Mouse (Mus musculus) midbrain, embryonic 14.5 days (tissue): ENCODE data around the gene Ephb4. TPM values are rescaled to one million over a fixed set of nuclear protein-coding genes. Genes with fewer than 3 reads are reported as not detected.

Experiments
- ATAC-seq: fragments of 200-750 bp; cut with Nextera tagmentation; 2 replicates; pipeline ENCODE4 v1.8.0; 2017; ENCODE audit warnings: moderate number of reproducible peaks, moderate library complexity; ENCODE audit not compliant: low FRiP score, low TSS enrichment
- DNase-seq: peaks from one replicate; pipeline ENCODE4 v3.0.0-alpha.2; 2015
- H3K27ac ChIP-seq: fragments of 300-500 bp; sonication (generic); replicated peaks from 2 replicates; pipeline ENCODE4 v1.5.1; 2014; ENCODE audit warnings: mild to moderate bottlenecking, low read depth, low read length, moderate library complexity
- H3K27me3 ChIP-seq: fragments of 300-500 bp; sonication (generic); 2 replicates; pipeline ENCODE4 v1.6.1; 2014; ENCODE audit warnings: low read length, control low read depth, mixed read lengths; ENCODE audit not compliant: control insufficient read depth, insufficient read depth
- H3K36me3 ChIP-seq: fragments of 300-500 bp; sonication (generic); 2 replicates; pipeline ENCODE4 v1.6.1; 2014; ENCODE audit warnings: low read length, control low read depth; ENCODE audit not compliant: control insufficient read depth, insufficient read depth
- H3K4me1 ChIP-seq: fragments of 300-500 bp; sonication (generic); 2 replicates; pipeline ENCODE4 v1.6.1; 2014; ENCODE audit warnings: mild to moderate bottlenecking, antibody characterized with exemption, low read length, control low read depth; ENCODE audit not compliant: control insufficient read depth, insufficient read depth
- H3K4me2 ChIP-seq: fragments of 300-500 bp; sonication (generic); 2 replicates; pipeline ENCODE4 v1.6.1; 2014; ENCODE audit warnings: mild to moderate bottlenecking, low read length, moderate library complexity
- H3K4me3 ChIP-seq: fragments of 300-500 bp; sonication (generic); replicated peaks from 2 replicates; pipeline ENCODE4 v1.5.1; 2014; ENCODE audit warnings: low read depth, low read length
- H3K9ac ChIP-seq: fragments of 300-500 bp; sonication (generic); replicated peaks from 2 replicates; pipeline ENCODE4 v1.6.1; 2014; ENCODE audit warnings: mild to moderate bottlenecking, low read length, moderate library complexity
- H3K9me3 ChIP-seq: fragments of 300-500 bp; sonication (generic); 2 replicates; pipeline ENCODE4 v1.6.1; 2016; ENCODE audit warnings: low read length, control low read depth, mixed read lengths; ENCODE audit not compliant: control insufficient read depth
- WGBS: fragments of 180-500 bp; shearing (Covaris S2); extraction: QIAGEN DNeasy Blood & Tissue Kit; methylation state at CpG from one replicate; pipeline ENCODE4 v1.1.7; 2014; 5-methylcytosine and 5-hydroxymethylcytosine counted together
- polyA plus RNA-seq: library from polyadenylated mRNA; unstranded; fragments of >200 nt; fragmentation: Nextera tagmentation; extraction: Ambion mirVana; gene quantifications from 2 replicates; pipeline ENCODE4 v1.2.1, GENCODE M21; 2014

Ephb4 gene
- polyA plus RNA-seq, 1 experiment from 2014 or later = 8.5 TPM

- Histone ChIP-seq H3K36me3 (no peaks in the 10 kb centered on the region), H3K9me3 (no peaks in the 10 kb centered on the region), H3K9ac (no peak overlapping the region), H3K4me2 (no peak overlapping the region), H3K4me3 (no peak overlapping the region), H3K27me3 (no peaks in the 10 kb centered on the region), H3K4me1 (no peaks in the 10 kb centered on the region), H3K27ac (no peak overlapping the region)
- DNase-seq (no peak), ATAC-seq (no peak)
- 84% methylated on average over 7 of the region's 7 CpGs for WGBS
These were observed 33.5 kb downstream of the Ephb4 start for GRCm38 (mm10) chr5:137383441-137383840.

- 84% methylated on average over 7 of the region's 7 CpGs for WGBS
These were observed 36.8 kb downstream of the Ephb4 start for GRCm38 (mm10) chr5:137386712-137387111.

GRCm38 (mm10) chr5:137391641-137392040 lies 41.7 kb downstream of the Ephb4 start:
- Histone ChIP-seq H3K27ac (no peak overlapping the region), H3K4me2 (no peak overlapping the region), H3K27me3 (no peaks in the 10 kb centered on the region), H3K36me3 (no peaks in the 10 kb centered on the region), H3K4me1 (no peaks in the 10 kb centered on the region), H3K4me3 (no peak overlapping the region), H3K9me3 (no peaks in the 10 kb centered on the region), H3K9ac (no peak overlapping the region)
- ATAC-seq (no peak), DNase-seq (no peak)
- 86% methylated on average over 8 of the region's 8 CpGs for WGBS

More at GRCm38 (mm10) chr5:137386712-137387111, 36.8 kb downstream of the Ephb4 start:
- ATAC-seq (no peak), DNase-seq (no peak)
- Histone ChIP-seq H3K36me3 (no peaks in the 10 kb centered on the region), H3K4me1 (no peaks in the 10 kb centered on the region), H3K4me2 (no peak overlapping the region), H3K9ac (no peak overlapping the region), H3K27me3 (no peaks in the 10 kb centered on the region), H3K27ac (no peak overlapping the region), H3K4me3 (no peak overlapping the region), H3K9me3 (no peaks in the 10 kb centered on the region)

- ATAC-seq (no peak), DNase-seq (no peak)
- Histone ChIP-seq H3K4me3 (no peak overlapping the region), H3K4me2 (no peak overlapping the region), H3K27ac (no peak overlapping the region), H3K27me3 (no peaks in the 10 kb centered on the region), H3K9ac (no peak overlapping the region), H3K9me3 (no peaks in the 10 kb centered on the region), H3K4me1 (no peaks in the 10 kb centered on the region), H3K36me3 (no peaks in the 10 kb centered on the region)
- 53% methylated on average over 7 of the region's 7 CpGs for WGBS
These were observed 44.5 kb downstream of the Ephb4 start for GRCm38 (mm10) chr5:137394456-137394855.

- Histone ChIP-seq H3K4me2 (no peak overlapping the region), H3K27me3 (no peaks in the 10 kb centered on the region), H3K9ac (no peak overlapping the region), H3K4me3 (no peak overlapping the region), H3K36me3 (no peaks in the 10 kb centered on the region), H3K9me3 (no peaks in the 10 kb centered on the region), H3K27ac (no peak overlapping the region), H3K4me1 (no peaks in the 10 kb centered on the region)
- DNase-seq (no peak), ATAC-seq (no peak)
- 76% methylated on average over 2 of the region's 2 CpGs for WGBS
These were observed 54.2 kb downstream of the Ephb4 start for GRCm38 (mm10) chr5:137404081-137404480.

- DNase-seq (no peak), ATAC-seq (no peak)
- Histone ChIP-seq H3K9ac (no peak overlapping the region), H3K27ac (no peak overlapping the region), H3K27me3 (no peaks in the 10 kb centered on the region), H3K4me2 (no peak overlapping the region), H3K9me3 (no peaks in the 10 kb centered on the region), H3K36me3 (no peaks in the 10 kb centered on the region), H3K4me3 (no peak overlapping the region), H3K4me1 (no peaks in the 10 kb centered on the region)
- WGBS = 44% methylated on average over 6 of the region's 6 CpGs
These were observed 59.5 kb downstream of the Ephb4 start for GRCm38 (mm10) chr5:137409451-137409850.

- H3K4me2 ChIP-seq = no peak overlapping the region
- no peak for ATAC-seq
- no peaks in the 10 kb centered on the region for H3K4me1 ChIP-seq
- no peak overlapping the region for H3K9ac ChIP-seq
- H3K4me3 ChIP-seq = no peak overlapping the region
- no peak for DNase-seq
- H3K36me3 ChIP-seq = no peaks in the 10 kb centered on the region
- H3K27ac ChIP-seq = no peak overlapping the region
- WGBS = 57% methylated on average over 3 of the region's 3 CpGs
- no peaks in the 10 kb centered on the region for H3K9me3 ChIP-seq
- no peaks in the 10 kb centered on the region for H3K27me3 ChIP-seq
These were observed 60.2 kb downstream of the Ephb4 start for GRCm38 (mm10) chr5:137410066-137410465.

- Histone ChIP-seq H3K27ac (no peak overlapping the region), H3K36me3 (no peaks in the 10 kb centered on the region), H3K9ac (no peak overlapping the region), H3K9me3 (no peaks in the 10 kb centered on the region), H3K4me1 (no peaks in the 10 kb centered on the region), H3K27me3 (no peaks in the 10 kb centered on the region), H3K4me2 (no peak overlapping the region), H3K4me3 (no peak overlapping the region)
- WGBS = 95% methylated on average over 3 of the region's 3 CpGs
- no peak for DNase-seq
- no peak for ATAC-seq
These were observed 60.6 kb downstream of the Ephb4 start for GRCm38 (mm10) chr5:137410549-137410948.

- H3K36me3 ChIP-seq = no peaks in the 10 kb centered on the region
- WGBS = 76% methylated on average over 8 of the region's 8 CpGs
These were observed 61.3 kb downstream of the Ephb4 start for GRCm38 (mm10) chr5:137411235-137411634.

More at GRCm38 (mm10) chr5:137411235-137411634, 61.3 kb downstream of the Ephb4 start:
- H3K9ac ChIP-seq = no peak overlapping the region
- H3K27ac ChIP-seq = no peak overlapping the region
- no peak overlapping the region for H3K4me2 ChIP-seq
- H3K4me1 ChIP-seq = no peaks in the 10 kb centered on the region
- no peaks in the 10 kb centered on the region for H3K9me3 ChIP-seq
- DNase-seq (no peak), ATAC-seq (no peak)
- no peaks in the 10 kb centered on the region for H3K27me3 ChIP-seq
- H3K4me3 ChIP-seq = no peak overlapping the region
